9 mouse cellular contexts compared by ENCODE assay signal in the genomic region with DNA sequence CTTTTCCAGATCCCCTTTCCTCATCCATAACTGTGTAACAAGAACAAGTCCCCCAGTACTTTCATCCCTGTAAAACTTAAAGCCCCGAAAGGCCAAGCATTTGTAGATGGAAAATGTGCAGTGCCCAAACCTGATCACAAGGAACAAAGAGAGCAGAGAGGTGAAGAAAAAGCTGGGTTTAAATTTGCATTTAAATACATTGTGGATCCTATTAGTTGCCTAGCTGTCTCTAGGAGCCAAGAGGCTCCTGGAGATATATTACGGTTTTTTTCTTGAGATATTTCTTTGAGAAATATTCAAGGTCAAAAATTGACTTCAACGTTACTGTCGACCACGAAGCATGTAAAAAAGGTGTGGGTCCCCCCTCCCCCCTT. TPM values are rescaled to one million over a fixed set of nuclear protein-coding genes. Genes with fewer than 3 reads are reported as not detected.
DNase-seq lines count a peak whose midpoint lies in the region; ATAC-seq and TF ChIP-seq lines count a peak whose summit lies in the region.
"Had no signal": no experiment of that assay in that cellular context is flagged by ENCODE, and none has a peak within 500 bp of the region (broad histone marks: within the 10 kb centered on the region; RNA-seq: fewer than 3 reads in every experiment).

No protein-coding gene starts in this region.

- no peak overlapping the region for H3K9ac ChIP-seq in liver, embryonic 11.5 days (ENCODE audit: low read depth, low read length)
- H3K9ac ChIP-seq in stomach, postnatal 0 days (ENCODE audit: low read length), result no peak overlapping the region

- 52% methylated on average over 5 of the region's 5 CpGs for WGBS in liver, embryonic 11.5 days
- WGBS in stomach, postnatal 0 days, result 51% methylated on average over 5 of the region's 5 CpGs

- H3K9me3 ChIP-seq in megakaryocyte, embryonic 14.5 days, result no peaks in the 10 kb centered on the region
- H3K9me3 ChIP-seq in liver, embryonic 11.5 days (ENCODE audit: control insufficient read depth, low read length), result no peaks in the 10 kb centered on the region
- H3K9me3 ChIP-seq in stomach, postnatal 0 days (ENCODE audit: control insufficient read depth, low read length), result no peaks in the 10 kb centered on the region

- H3K4me2 ChIP-seq in liver, embryonic 11.5 days, result peak overlapping the region; percentile 73
- peak overlapping the region; percentile 45; the same call in 1 of the 2 replicates for H3K4me2 ChIP-seq in stomach, postnatal 0 days (replicated peaks; ENCODE audit: low read depth)

- TF ChIP-seq EP300 in stomach, postnatal 0 days (optimal IDR thresholded peaks at IDR 0.05), result no peak

- no peak overlapping the region for H3K27ac ChIP-seq in liver, embryonic 11.5 days (ENCODE audit: low read depth, low read length)
- no peak overlapping the region for H3K27ac ChIP-seq in stomach, postnatal 0 days (replicated peaks)

- no peak for ATAC-seq in megakaryocyte, adult 5-6 weeks (ENCODE audit: poor library complexity, severe bottlenecking)
- ATAC-seq in liver, embryonic 11.5 days (replicated peaks; ENCODE audit: low FRiP score), result no peak
- no peak for ATAC-seq in stomach, postnatal 0 days (ENCODE audit: low FRiP score, low TSS enrichment)

- H3K4me1 ChIP-seq in megakaryocyte, embryonic 14.5 days, result peaks cover 27% of the 10 kb centered on the region
- peaks cover 12% of the 10 kb centered on the region for H3K4me1 ChIP-seq in liver, embryonic 11.5 days (replicated peaks; ENCODE audit: control insufficient read depth, insufficient read depth, low read length)
- no peaks in the 10 kb centered on the region for H3K4me1 ChIP-seq in stomach, postnatal 0 days (replicated peaks; ENCODE audit: control insufficient read depth, insufficient read depth)

- peaks cover 24% of the 10 kb centered on the region for H3K27me3 ChIP-seq in megakaryocyte, embryonic 14.5 days (replicated peaks)
- no peaks in the 10 kb centered on the region for H3K27me3 ChIP-seq in liver, embryonic 11.5 days (replicated peaks; ENCODE audit: control insufficient read depth, insufficient read depth, low read length)
- no peaks in the 10 kb centered on the region for H3K27me3 ChIP-seq in stomach, postnatal 0 days (ENCODE audit: control insufficient read depth, insufficient read depth, low read length)

- TF ChIP-seq CTCF in stomach, postnatal 0 days (IDR thresholded peaks at IDR 0.05; ENCODE audit: low read depth), result no peak

- peak overlapping the region; percentile 98 for H3K4me3 ChIP-seq in megakaryocyte, embryonic 14.5 days (replicated peaks)
- H3K4me3 ChIP-seq in liver, embryonic 11.5 days (ENCODE audit: low read depth, low read length), result peak overlapping the region; percentile 94
- peak overlapping the region; percentile 62 for H3K4me3 ChIP-seq in stomach, postnatal 0 days (ENCODE audit: low read depth, low read length)

- H3K36me3 ChIP-seq in megakaryocyte, embryonic 14.5 days (replicated peaks; ENCODE audit: low read length), result peaks cover 3% of the 10 kb centered on the region
- no peaks in the 10 kb centered on the region for H3K36me3 ChIP-seq in liver, embryonic 11.5 days (ENCODE audit: control insufficient read depth, insufficient read depth, low read length)
- no peaks in the 10 kb centered on the region for H3K36me3 ChIP-seq in stomach, postnatal 0 days (ENCODE audit: control insufficient read depth, insufficient read depth, low read length)

- DNase-seq in cerebellum, adult 9-10 months, result peak; percentile 40
- no peak for DNase-seq in cerebellum, adult 11 months
- no peak for DNase-seq in liver, embryonic 11.5 days (ENCODE audit: low spot score)
- no peak for DNase-seq in stomach, postnatal 0 days (ENCODE audit: low spot score)
- DNase-seq in thymus, postnatal 0 days (ENCODE audit: low spot score), result no peak
- no peak for DNase-seq in ovary, postnatal 10 days (ENCODE audit: low spot score)

RNA-seq across cellular contexts. Expression of gene Ncoa5, which starts 0.4 kb away (rescaled TPM):
- polyA plus RNA-seq in megakaryocyte, embryonic 14.5 days (2012; ENCODE audit: insufficient read depth, low replicate concordance), result 19.6 and 47.5 TPM in 2 replicates
- total RNA-seq in megakaryocyte, adult 5-6 weeks (2015), result 9.3 and 9.8 TPM in 2 replicates
- 15.6 and 26.8 TPM in 2 replicates for total RNA-seq in megakaryocyte, adult 5-6 weeks (2017)
- 45.0 and 45.9 TPM in 2 replicates for polyA plus RNA-seq in liver, embryonic 11.5 days (2014; fragmentation: Nextera tagmentation; extraction: Ambion mirVana)
- 17.3 and 17.9 TPM in 2 replicates for polyA plus RNA-seq in stomach, postnatal 0 days (2015; fragmentation: Nextera tagmentation; extraction: Ambion mirVana)
- 43.8 and 51.3 TPM in 2 replicates for polyA plus RNA-seq in thymus, postnatal 0 days (2015; fragmentation: Nextera tagmentation; extraction: Ambion mirVana)

RNA-seq across cellular contexts. Expression of gene Cd40, which starts 20.4 kb away (rescaled TPM):
- 0.12 TPM in 1 of 2 replicates, not detected in the other for polyA plus RNA-seq in megakaryocyte, embryonic 14.5 days (2012; ENCODE audit: insufficient read depth, low replicate concordance)
- 12.9 and 17.0 TPM in 2 replicates for total RNA-seq in megakaryocyte, adult 5-6 weeks (2015)
- 21.7 and 22.5 TPM in 2 replicates for total RNA-seq in megakaryocyte, adult 5-6 weeks (2017)
- polyA plus RNA-seq in liver, embryonic 11.5 days (2014; fragmentation: Nextera tagmentation; extraction: Ambion mirVana), result 5.5 and 7.7 TPM in 2 replicates
- polyA plus RNA-seq in stomach, postnatal 0 days (2015; fragmentation: Nextera tagmentation; extraction: Ambion mirVana), result 3.3 and 3.7 TPM in 2 replicates
- polyA plus RNA-seq in thymus, postnatal 0 days (2015; fragmentation: Nextera tagmentation; extraction: Ambion mirVana), result 29.6 and 31.4 TPM in 2 replicates

RNA-seq across cellular contexts. Expression of gene 1700025C18Rik, which starts 55.5 kb away (rescaled TPM):
- polyA plus RNA-seq in megakaryocyte, embryonic 14.5 days (2012; ENCODE audit: insufficient read depth, low replicate concordance), result not detected in 2 replicates
- total RNA-seq in megakaryocyte, adult 5-6 weeks (2015), result not detected in 2 replicates
- not detected in 2 replicates for total RNA-seq in megakaryocyte, adult 5-6 weeks (2017)
- polyA plus RNA-seq in liver, embryonic 11.5 days (2014; fragmentation: Nextera tagmentation; extraction: Ambion mirVana), result not detected in 2 replicates
- not detected in 2 replicates for polyA plus RNA-seq in stomach, postnatal 0 days (2015; fragmentation: Nextera tagmentation; extraction: Ambion mirVana)
- not detected in 2 replicates for polyA plus RNA-seq in thymus, postnatal 0 days (2015; fragmentation: Nextera tagmentation; extraction: Ambion mirVana)
- total RNA-seq: adrenal gland, adult 8-10 months had no signal
